Mouse (Mus musculus) brain, embryonic 14.5 days (tissue): ENCODE measurements around the gene Cox17.

Experiments
- CTCF ChIP-seq: fragments of 200-500 bp; IDR thresholded peaks from 2 replicates; pipeline ENCODE4 v1.5.1; 2012; ENCODE audit warnings: inconsistent platforms, mild to moderate bottlenecking, moderate library complexity, borderline replicate concordance; ENCODE audit not compliant: insufficient read depth, insufficient read length; ENCODE audit errors: extremely low read depth
- POLR2A ChIP-seq: fragments of 200-500 bp; IDR thresholded peaks from 2 replicates; pipeline ENCODE4 v1.6.1; 2012; ENCODE audit warnings: mild to moderate bottlenecking, inconsistent platforms, borderline replicate concordance; ENCODE audit not compliant: poor library complexity, insufficient read depth, insufficient read length, severe bottlenecking; ENCODE audit errors: extremely low read depth

- no peak for TF ChIP-seq CTCF
- TF ChIP-seq POLR2A, result no peak
Observed at GRCm38 (mm10) chr16:38353642-38354041, 6.9 kb downstream of the Cox17 start.
